Mouse (Mus musculus): ENCODE results near the gene Gcfc2. TPM values are rescaled to one million over a fixed set of nuclear protein-coding genes. Genes with fewer than 3 reads are reported as not detected.

The Gcfc2 gene
- polyA plus RNA-seq, 1 experiment from 2014 or later: 6.8 TPM

- ATAC-seq (replicated peaks; ENCODE audit: low FRiP score, low read depth): peak; percentile 70
- no peak for DNase-seq (ENCODE audit: low spot score)
- peaks cover 13% of the 10 kb centered on the region; the same call in 1 of the 2 replicates for H3K36me3 ChIP-seq (ENCODE audit: insufficient read depth, low read length)
- no peaks in the 10 kb centered on the region for H3K27me3 ChIP-seq (ENCODE audit: insufficient read depth, low read length)
- no peak overlapping the region for H3K27ac ChIP-seq
- H3K4me3 ChIP-seq (replicated peaks; ENCODE audit: low read depth, low read length): peak overlapping the region; percentile 93
- 44% methylated on average over 2 of the region's 2 CpGs for whole genome bisulfite sequencing
- TF ChIP-seq CTCF (IDR thresholded peaks at IDR 0.05; ENCODE audit: low read depth): no peak
- 0 out of 2 replicates have a peak, but pooled peaks cover 4% of the 10 kb centered on the region for H3K4me1 ChIP-seq (replicated peaks; ENCODE audit: insufficient read depth, low read length)
- H3K9me3 ChIP-seq (replicated peaks; ENCODE audit: low read length): no peaks in the 10 kb centered on the region
- no peak overlapping the region for H3K9ac ChIP-seq (ENCODE audit: low read depth, low read length)
- H3K4me2 ChIP-seq (ENCODE audit: low read length): peak overlapping the region; percentile 76
Measured at GRCm38 (mm10) chr6:81966068-81966544, 42.6 kb downstream of the Gcfc2 start.

GRCm38 (mm10) chr6:81971196-81971595, 47.7 kb downstream of the Gcfc2 start:
- Histone ChIP-seq H3K36me3 (ENCODE audit: insufficient read depth, low read length) (no peaks in the 10 kb centered on the region), H3K4me3 (replicated peaks; ENCODE audit: low read depth, low read length) (no peak overlapping the region), H3K27me3 (ENCODE audit: insufficient read depth, low read length) (no peaks in the 10 kb centered on the region), H3K4me1 (replicated peaks; ENCODE audit: insufficient read depth, low read length) (no peaks in the 10 kb centered on the region), H3K9me3 (replicated peaks; ENCODE audit: low read length) (no peaks in the 10 kb centered on the region), H3K9ac (ENCODE audit: low read depth, low read length) (no peak overlapping the region), H3K27ac (no peak overlapping the region), H3K4me2 (ENCODE audit: low read length) (no peak overlapping the region)
- no peak for ATAC-seq (replicated peaks; ENCODE audit: low FRiP score, low read depth)
- 95% methylated on average over 7 of the region's 7 CpGs for WGBS
- no peak for TF ChIP-seq CTCF (IDR thresholded peaks at IDR 0.05; ENCODE audit: low read depth)
- no peak for DNase-seq (ENCODE audit: low spot score)

- ATAC-seq (replicated peaks; ENCODE audit: low FRiP score, low read depth) (no peak), DNase-seq (ENCODE audit: low spot score) (no peak)
- no peak overlapping the region for H3K9ac ChIP-seq (ENCODE audit: low read depth, low read length)
- no peaks in the 10 kb centered on the region for H3K4me1 ChIP-seq (replicated peaks; ENCODE audit: insufficient read depth, low read length)
- TF ChIP-seq CTCF (IDR thresholded peaks at IDR 0.05; ENCODE audit: low read depth): no peak
- H3K27me3 ChIP-seq (ENCODE audit: insufficient read depth, low read length): no peaks in the 10 kb centered on the region
- WGBS: 48% methylated on average over 8 of the region's 8 CpGs
- no peaks in the 10 kb centered on the region for H3K9me3 ChIP-seq (replicated peaks; ENCODE audit: low read length)
- H3K4me3 ChIP-seq (replicated peaks; ENCODE audit: low read depth, low read length): no peak overlapping the region
- no peak overlapping the region for H3K4me2 ChIP-seq (ENCODE audit: low read length)
- no peak overlapping the region for H3K27ac ChIP-seq
- no peaks in the 10 kb centered on the region for H3K36me3 ChIP-seq (ENCODE audit: insufficient read depth, low read length)
Measured at GRCm38 (mm10) chr6:81972595-81972994, 49.1 kb downstream of the Gcfc2 start.

- Histone ChIP-seq H3K4me3 (replicated peaks; ENCODE audit: low read depth, low read length) (no peak overlapping the region), H3K4me2 (ENCODE audit: low read length) (no peak overlapping the region), H3K9ac (ENCODE audit: low read depth, low read length) (no peak overlapping the region), H3K27ac (no peak overlapping the region), H3K36me3 (ENCODE audit: insufficient read depth, low read length) (no peaks in the 10 kb centered on the region), H3K4me1 (replicated peaks; ENCODE audit: insufficient read depth, low read length) (no peaks in the 10 kb centered on the region), H3K27me3 (ENCODE audit: insufficient read depth, low read length) (no peaks in the 10 kb centered on the region), H3K9me3 (replicated peaks; ENCODE audit: low read length) (no peaks in the 10 kb centered on the region)
- ATAC-seq (replicated peaks; ENCODE audit: low FRiP score, low read depth) (peak; percentile 52), DNase-seq (ENCODE audit: low spot score) (peak; percentile 87)
- 37% methylated on average over 7 of the region's 7 CpGs for WGBS
- peak; percentile 95 for TF ChIP-seq CTCF (IDR thresholded peaks at IDR 0.05; ENCODE audit: low read depth)
Measured at GRCm38 (mm10) chr6:81975971-81976621, 52.6 kb downstream of the Gcfc2 start.

GRCm38 (mm10) chr6:81979286-81979685, 55.8 kb downstream of the Gcfc2 start:
- TF ChIP-seq CTCF (IDR thresholded peaks at IDR 0.05; ENCODE audit: low read depth): no peak
- no peaks in the 10 kb centered on the region for H3K9me3 ChIP-seq (replicated peaks; ENCODE audit: low read length)
- no peak overlapping the region for H3K4me2 ChIP-seq (ENCODE audit: low read length)
- no peaks in the 10 kb centered on the region for H3K36me3 ChIP-seq (ENCODE audit: insufficient read depth, low read length)
- H3K27me3 ChIP-seq (ENCODE audit: insufficient read depth, low read length): no peaks in the 10 kb centered on the region
- ATAC-seq (replicated peaks; ENCODE audit: low FRiP score, low read depth) (no peak), DNase-seq (ENCODE audit: low spot score) (no peak)
- no peaks in the 10 kb centered on the region for H3K4me1 ChIP-seq (replicated peaks; ENCODE audit: insufficient read depth, low read length)
- H3K9ac ChIP-seq (ENCODE audit: low read depth, low read length): no peak overlapping the region
- no peak overlapping the region for H3K4me3 ChIP-seq (replicated peaks; ENCODE audit: low read depth, low read length)
- H3K27ac ChIP-seq: no peak overlapping the region
- 91% methylated on average over 4 of the region's 4 CpGs for WGBS

GRCm38 (mm10) chr6:81986171-81986570, 62.7 kb downstream of the Gcfc2 start:
- Histone ChIP-seq H3K9ac (ENCODE audit: low read depth, low read length) (no peak overlapping the region), H3K4me3 (replicated peaks; ENCODE audit: low read depth, low read length) (no peak overlapping the region), H3K27ac (no peak overlapping the region), H3K4me2 (ENCODE audit: low read length) (no peak overlapping the region), H3K27me3 (ENCODE audit: insufficient read depth, low read length) (no peaks in the 10 kb centered on the region), H3K36me3 (ENCODE audit: insufficient read depth, low read length) (no peaks in the 10 kb centered on the region), H3K4me1 (replicated peaks; ENCODE audit: insufficient read depth, low read length) (0 out of 2 replicates have a peak, but pooled peaks cover 9% of the 10 kb centered on the region), H3K9me3 (replicated peaks; ENCODE audit: low read length) (no peaks in the 10 kb centered on the region)
- DNase-seq (ENCODE audit: low spot score) (no peak), ATAC-seq (replicated peaks; ENCODE audit: low FRiP score, low read depth) (no peak)
- WGBS: 87% methylated on average over 8 of the region's 8 CpGs
- no peak for TF ChIP-seq CTCF (IDR thresholded peaks at IDR 0.05; ENCODE audit: low read depth)
